Mouse (Mus musculus): ENCODE measurements around the gene B4galt4.
A peak's percentile ranks its signal among the peaks of the same experiment; 100 is the strongest.
"Not testable (repeated sequence)": the region's sequence is repeated elsewhere in the genome, so short reads cannot be mapped to it uniquely, and the experiment has no call there.

B4galt4 gene

DNA sequence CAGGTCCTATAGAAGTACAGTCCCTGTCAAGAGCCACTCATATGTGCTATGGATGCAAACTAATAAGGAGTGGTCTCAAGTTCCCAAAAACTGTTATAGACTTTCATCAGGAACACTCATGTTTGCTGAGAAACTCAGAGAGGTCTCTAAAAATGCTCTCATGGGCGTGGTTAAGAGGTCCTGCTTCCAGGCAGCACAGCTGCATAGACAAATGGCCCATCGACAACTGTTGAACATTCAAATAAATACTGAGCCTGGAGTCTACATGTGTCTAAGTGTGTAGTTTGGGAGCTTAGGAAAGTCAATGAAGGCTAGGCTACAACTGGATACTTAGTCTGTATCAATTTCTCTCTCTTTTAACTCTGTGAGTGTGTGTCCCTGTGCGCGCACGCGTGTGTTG lies 29.1 kb downstream of the B4galt4 start:
- DNase-seq, result no peak

DNA sequence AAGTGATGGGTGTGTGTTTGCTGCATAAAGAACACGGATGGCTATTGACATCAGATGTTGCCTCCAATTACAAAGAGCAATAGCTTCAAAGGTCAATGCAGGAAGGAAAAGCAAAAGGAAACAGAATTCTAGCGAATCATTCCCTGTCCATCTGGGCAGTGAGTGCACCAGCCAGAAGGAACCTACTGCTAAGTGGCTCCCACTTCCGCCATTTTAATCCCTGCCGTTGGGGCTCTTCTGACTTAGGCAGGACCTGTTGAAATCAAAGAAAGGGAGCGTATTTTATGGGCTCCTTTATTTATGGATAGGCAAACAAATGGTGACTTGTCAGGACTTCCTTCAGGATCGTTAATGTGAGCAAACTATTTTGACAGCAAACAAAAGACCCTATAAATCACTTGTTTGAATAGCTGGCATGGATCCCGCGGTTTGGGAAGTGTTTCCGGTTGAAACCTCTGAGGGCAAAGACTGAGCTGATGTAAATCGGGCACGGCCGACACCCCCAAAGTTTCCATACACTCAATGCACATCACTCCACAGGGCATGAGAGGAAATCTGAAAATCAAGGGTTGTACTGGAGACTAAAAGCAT lies 30.9 kb downstream of the B4galt4 start:
- DNase-seq, result no peak

- no peak for DNase-seq
Measured at GRCm38 (mm10) chr16:38774964-38775746, 33.1 kb downstream of the B4galt4 start.

DNA sequence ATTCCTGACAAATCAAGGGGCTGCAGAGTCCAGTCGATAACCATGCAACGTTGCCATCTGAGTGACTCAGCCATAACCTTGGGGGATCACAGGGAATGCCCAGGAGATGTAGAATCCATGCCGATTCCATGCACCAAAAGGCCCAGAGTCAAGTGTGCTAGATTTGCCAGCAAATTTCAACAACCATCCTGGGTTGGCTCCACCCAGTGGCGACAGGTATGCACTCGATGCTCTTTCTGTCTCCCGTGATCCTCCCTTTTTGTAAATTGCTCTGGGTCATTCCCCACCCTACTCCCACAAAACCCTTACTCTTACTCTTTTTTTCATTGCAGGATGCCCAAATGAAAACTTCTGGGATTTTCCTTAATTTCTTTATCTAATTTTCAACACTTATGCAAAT lies 34.3 kb downstream of the B4galt4 start:
- no peak for DNase-seq

DNA sequence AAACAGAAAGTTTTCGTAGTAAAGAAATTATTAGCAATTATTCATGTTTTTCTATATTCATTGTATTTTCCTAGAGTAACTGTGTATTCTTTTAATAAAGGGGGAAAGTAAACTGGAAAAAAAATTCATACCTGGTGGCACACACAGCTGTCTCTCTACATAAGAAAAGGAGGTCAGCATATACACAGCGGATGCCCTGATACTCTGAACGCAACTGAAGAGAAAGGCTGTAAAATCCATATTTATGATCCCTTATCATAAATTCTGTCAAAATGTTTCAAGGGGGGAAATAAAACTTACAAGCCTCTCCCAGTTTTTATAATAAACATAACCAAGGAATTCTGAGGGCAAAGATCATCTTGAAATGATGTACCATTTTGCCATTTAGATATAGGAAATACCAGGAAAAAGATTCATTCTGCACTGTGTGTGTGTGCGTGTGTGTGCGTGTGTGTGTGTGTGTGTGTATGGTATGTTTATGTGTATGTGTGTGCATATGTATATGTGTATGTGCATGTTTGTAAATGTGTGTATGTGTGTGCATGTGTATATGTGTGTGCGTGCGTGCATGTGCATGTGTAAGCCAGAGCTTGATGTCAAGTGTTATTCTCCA lies 39.0 kb downstream of the B4galt4 start:
- DNase-seq, result no peak

GRCm38 (mm10) chr16:38781946-38782345 lies 39.9 kb downstream of the B4galt4 start:
- no peak for DNase-seq

DNA sequence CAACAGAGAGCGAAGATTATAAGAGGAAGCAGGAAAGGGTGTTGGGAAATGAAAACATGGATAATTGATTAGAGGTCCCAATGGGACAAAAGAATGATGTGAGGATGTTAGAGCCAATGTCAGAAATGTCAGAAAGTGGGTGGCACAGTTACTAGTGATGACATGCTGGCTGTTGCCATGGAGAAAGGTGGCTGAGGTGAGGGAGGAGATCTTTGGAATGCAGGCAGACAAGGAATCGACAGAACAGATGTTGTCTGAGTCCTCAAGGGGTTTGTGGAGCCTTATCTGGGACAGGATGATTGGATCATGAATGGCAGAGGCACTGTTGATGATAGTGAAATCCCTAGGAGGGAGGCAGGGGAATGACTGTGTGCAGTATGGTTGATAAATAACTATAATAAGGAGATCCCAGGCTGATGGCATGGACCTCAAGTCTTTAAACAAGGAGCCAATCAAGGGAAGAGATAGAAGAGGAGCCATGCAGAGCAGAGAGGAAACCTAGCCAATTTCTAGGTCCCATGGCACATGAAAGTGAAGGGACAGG lies 40.5 kb downstream of the B4galt4 start:
- no peak for DNase-seq

GRCm38 (mm10) chr16:38785301-38785700 lies 43.2 kb downstream of the B4galt4 start:
- no peak for DNase-seq

DNA sequence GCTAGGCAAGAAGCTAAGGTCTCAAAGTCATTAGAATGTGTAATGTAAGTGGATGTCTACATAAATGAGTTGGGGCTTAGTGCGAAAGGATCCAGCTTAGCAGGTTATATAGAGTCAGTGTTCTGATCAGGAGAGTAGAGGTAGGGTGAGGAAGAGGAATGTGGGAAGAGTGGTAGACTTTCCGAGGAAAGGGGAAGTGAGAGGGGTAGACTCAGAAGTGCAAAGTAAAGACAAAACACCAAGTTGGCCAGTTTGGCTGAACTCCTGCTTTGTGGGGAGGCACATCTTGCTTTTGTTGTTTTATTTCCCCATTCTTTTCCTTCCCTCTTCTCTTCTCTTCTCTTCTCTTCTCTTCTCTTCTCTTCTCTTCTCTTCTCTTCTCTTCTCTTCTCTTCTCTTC lies 47.0 kb downstream of the B4galt4 start:
- DNase-seq, result no peak

DNA sequence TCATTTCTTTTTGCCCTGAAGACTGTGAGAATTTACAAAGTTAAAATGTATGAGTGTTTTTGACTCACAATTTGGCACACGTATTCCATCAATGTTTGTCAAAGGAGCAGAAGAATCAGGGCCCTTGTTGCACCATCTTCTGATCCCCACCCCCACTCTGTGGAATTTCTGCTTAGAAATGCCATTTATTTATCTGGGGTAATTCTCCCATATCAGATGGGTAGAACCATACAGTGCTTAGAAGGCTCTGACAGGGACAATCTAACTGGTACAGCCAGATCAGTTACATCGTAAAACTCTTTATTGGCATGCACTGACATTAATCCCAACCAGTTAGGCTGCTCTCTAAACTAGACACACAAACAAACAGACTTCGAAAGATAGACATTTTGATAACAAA lies 47.9 kb downstream of the B4galt4 start:
- DNase-seq, result no peak

- DNase-seq, result no peak
Measured at GRCm38 (mm10) chr16:38793120-38793519, 51.1 kb downstream of the B4galt4 start.

DNA sequence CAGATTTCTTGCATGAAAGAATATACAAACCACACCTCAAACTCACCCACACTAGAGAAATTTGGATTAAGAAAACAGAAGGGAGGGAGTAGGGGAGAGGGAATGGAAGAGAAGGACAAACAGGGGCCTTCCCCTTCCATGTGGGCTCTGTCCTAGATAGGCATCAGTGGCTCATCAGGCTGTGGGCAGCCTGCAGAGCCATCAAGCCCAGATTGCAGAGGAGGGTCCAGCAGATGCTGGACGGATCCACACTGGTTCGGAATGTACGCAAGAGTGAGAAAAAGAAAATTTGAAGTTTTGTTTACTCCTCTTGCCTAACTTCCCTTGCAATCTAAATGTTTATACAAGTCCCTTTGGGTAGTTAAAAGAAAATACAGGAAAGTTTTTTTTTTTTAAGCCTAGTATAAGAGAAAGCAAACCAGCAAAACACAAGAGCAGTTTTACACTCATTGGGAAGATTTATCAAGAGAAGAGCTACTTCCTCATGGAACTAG lies 56.9 kb downstream of the B4galt4 start:
- no peak for DNase-seq

DNA sequence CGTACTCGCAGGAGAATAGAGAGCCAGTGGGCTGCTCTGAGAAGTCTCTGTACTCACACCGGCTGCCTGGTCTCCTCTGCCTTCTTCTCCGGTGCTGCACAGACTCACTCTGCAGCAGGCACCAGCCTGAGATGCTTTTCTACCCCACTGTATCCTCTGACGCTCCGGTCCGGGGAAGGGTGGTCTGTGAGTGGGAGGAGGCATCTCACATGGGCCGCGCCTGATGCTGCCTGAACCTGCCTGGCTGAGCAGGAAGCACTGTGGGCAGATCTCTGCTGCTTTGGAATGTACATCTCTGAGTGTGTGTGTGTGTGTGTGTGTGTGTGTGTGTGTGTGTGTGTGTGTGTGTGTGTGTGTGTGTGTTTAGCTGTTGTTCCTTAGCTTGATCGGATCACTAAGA lies 58.0 kb downstream of the B4galt4 start, which contains the start of gene Upk1b:
Gene Upk1b (minus strand): TSS at position 238 of the 400 bp plus-strand sequence.
- no peak for DNase-seq

DNA sequence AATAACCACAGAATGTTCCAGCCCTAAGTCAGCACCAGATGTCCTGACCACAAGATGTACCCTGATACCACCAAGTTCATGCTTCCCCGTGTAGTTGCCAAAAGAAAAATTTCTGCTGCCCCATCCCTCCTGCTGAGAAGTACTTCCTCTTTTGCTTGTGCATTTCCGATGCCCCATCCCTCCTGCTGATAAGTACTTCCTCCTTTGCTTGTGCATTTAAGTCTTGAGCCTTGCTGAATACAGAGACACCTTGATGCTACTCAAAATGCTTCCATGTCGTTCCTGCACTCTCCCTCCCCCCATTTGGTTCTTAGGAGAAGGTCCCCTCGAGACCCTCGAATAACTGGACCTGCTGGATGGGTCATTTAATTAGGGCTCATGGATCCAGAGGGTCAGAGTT lies 65.7 kb downstream of the B4galt4 start:
- not testable (repeated sequence) for DNase-seq

DNA sequence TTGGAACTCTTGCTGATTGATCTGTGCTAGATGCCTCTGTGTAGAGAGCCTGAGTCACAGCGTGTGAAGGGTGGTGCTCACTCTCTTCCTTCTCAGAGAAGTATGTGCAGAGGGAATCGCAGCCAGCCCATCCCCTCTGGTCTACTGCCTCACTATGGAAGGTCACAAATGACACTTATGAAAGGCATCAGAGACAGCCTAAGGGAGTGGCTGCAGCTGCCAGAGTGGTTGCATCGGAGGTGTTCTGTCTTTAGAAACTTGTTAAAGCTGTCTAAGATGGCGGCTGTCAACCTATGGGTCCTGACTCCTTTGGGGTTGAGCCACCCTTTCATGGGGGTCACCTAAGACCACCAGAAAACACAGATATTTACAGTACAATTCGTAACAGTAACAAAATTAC lies 68.1 kb downstream of the B4galt4 start:
- DNase-seq, result no peak

GRCm38 (mm10) chr16:38812521-38812920 lies 70.5 kb downstream of the B4galt4 start:
- DNase-seq, result peak; percentile 70 to 80
